9 mouse cellular contexts compared by ENCODE assay signal in the genomic region with DNA sequence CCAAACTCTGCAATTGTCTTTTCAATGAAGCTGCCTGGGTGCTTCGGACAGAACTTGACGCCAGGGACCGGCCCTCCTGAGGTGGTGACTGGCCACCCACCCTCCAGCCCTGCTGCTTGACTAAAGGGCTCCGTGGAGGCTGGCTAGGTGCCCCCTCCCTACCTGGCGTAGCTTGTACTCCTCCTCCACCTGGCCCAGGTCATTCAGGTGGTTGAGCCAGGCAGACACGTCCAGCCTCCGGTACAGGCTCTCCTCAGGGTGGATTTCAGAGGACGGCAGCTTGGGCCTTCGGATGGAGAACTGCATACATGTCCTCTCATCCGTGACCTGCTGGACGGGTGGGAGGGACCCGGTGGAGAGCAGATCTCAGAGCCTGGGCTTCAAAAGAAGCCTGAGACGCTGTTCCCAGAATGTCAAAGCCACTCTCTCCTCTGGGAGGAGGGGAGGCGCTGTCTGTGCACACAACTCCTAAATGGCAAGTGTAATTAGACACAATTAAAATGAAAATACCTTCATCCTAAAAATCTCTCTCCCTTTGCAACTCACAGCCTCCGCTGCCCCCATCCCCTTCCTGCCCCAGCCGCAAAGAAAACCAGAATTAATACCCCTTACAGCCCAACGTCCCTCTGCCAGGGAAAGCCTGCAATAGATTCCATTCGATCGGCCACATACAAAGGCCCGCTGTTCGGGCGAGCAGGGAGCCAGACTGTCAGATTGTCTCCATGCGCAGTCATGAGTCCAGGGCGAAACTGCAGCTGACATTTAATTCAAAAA.
DNase-seq lines count a peak whose midpoint lies in the region; ATAC-seq and TF ChIP-seq lines count a peak whose summit lies in the region.
"Had no signal": no experiment of that assay in that cellular context is flagged by ENCODE, and none has a peak within 500 bp of the region (broad histone marks: within the 10 kb centered on the region; RNA-seq: fewer than 3 reads in every experiment).

No protein-coding gene starts in this region.

- no peak for TF ChIP-seq CTCF in brain, embryonic 14.5 days (IDR thresholded peaks at IDR 0.05; ENCODE audit: borderline replicate concordance, extremely low read depth, insufficient read depth, insufficient read length)

- H3K4me1 ChIP-seq in embryonic facial prominence, embryonic 13.5 days, result peaks cover 36% of the 10 kb centered on the region
- peaks cover 42% of the 10 kb centered on the region for H3K4me1 ChIP-seq in midbrain, embryonic 11.5 days (ENCODE audit: control insufficient read depth, insufficient read depth, low read length)
- H3K4me1 ChIP-seq in intestine, embryonic 15.5 days (replicated peaks), result 0 out of 2 replicates have a peak, but pooled peaks cover 6% of the 10 kb centered on the region
- H3K4me1 ChIP-seq: stomach, embryonic 15.5 days had no signal

- H3K4me2 ChIP-seq in embryonic facial prominence, embryonic 13.5 days, result peak overlapping the region; percentile 39
- peak overlapping the region; percentile 28 for H3K4me2 ChIP-seq in midbrain, embryonic 11.5 days
- no peak overlapping the region for H3K4me2 ChIP-seq in intestine, embryonic 15.5 days (replicated peaks)
- H3K4me2 ChIP-seq: stomach, embryonic 15.5 days had no signal

- peaks cover 29% of the 10 kb centered on the region for H3K27me3 ChIP-seq in embryonic facial prominence, embryonic 13.5 days
- H3K27me3 ChIP-seq in midbrain, embryonic 11.5 days (ENCODE audit: control insufficient read depth, insufficient read depth, low read length), result peaks cover 4% of the 10 kb centered on the region; the same call in 1 of the 2 replicates
- H3K27me3 ChIP-seq in intestine, embryonic 15.5 days (replicated peaks), result no peaks in the 10 kb centered on the region
- H3K27me3 ChIP-seq: stomach, embryonic 15.5 days had no signal

- no peak for TF ChIP-seq POLR2A in brain, embryonic 14.5 days (IDR thresholded peaks at IDR 0.05; ENCODE audit: borderline replicate concordance, extremely low read depth, insufficient read depth, insufficient read length, poor library complexity, severe bottlenecking)

- H3K36me3 ChIP-seq in embryonic facial prominence, embryonic 13.5 days, result peaks cover 40% of the 10 kb centered on the region
- peaks cover 9% of the 10 kb centered on the region for H3K36me3 ChIP-seq in midbrain, embryonic 11.5 days (ENCODE audit: control insufficient read depth, insufficient read depth, low read length)
- peaks cover 6% of the 10 kb centered on the region; the same call in 1 of the 2 replicates for H3K36me3 ChIP-seq in intestine, embryonic 15.5 days

- WGBS in embryonic facial prominence, embryonic 13.5 days, result 23% methylated on average over 24 of the region's 24 CpGs
- WGBS in midbrain, embryonic 11.5 days, result 7% methylated on average over 24 of the region's 24 CpGs
- 66% methylated on average over 24 of the region's 24 CpGs for WGBS in intestine, embryonic 15.5 days

- ATAC-seq in embryonic facial prominence, embryonic 13.5 days (ENCODE audit: insufficient number of reproducible peaks, insufficient read depth, low FRiP score, low TSS enrichment, low read depth), result no peak
- peak; percentile 77 for ATAC-seq in midbrain, embryonic 11.5 days (ENCODE audit: low FRiP score)
- ATAC-seq in CD4-positive, CD25-positive, alpha-beta regulatory T cell, adult 4 months, result no peak
- no peak for ATAC-seq in intestine, embryonic 15.5 days

- peak; percentile 91 for DNase-seq in brain, embryonic 14.5 days (ENCODE audit: low read depth)
- DNase-seq in kidney, adult 18-20 months, result peak; percentile 36
- peak; percentile 94 for DNase-seq in midbrain, embryonic 11.5 days (ENCODE audit: low spot score, missing footprints)
- no peak for DNase-seq in cerebellum, postnatal 14 days
- DNase-seq: heart, postnatal 36 days had no signal

- H3K9ac ChIP-seq in embryonic facial prominence, embryonic 13.5 days, result peak overlapping the region; percentile 55; the same call in 1 of the 2 replicates
- peak overlapping the region; percentile 33 for H3K9ac ChIP-seq in midbrain, embryonic 11.5 days (ENCODE audit: low read length)
- no peak overlapping the region for H3K9ac ChIP-seq in intestine, embryonic 15.5 days
- H3K9ac ChIP-seq: stomach, embryonic 15.5 days had no signal

- no peaks in the 10 kb centered on the region for H3K9me3 ChIP-seq in embryonic facial prominence, embryonic 13.5 days
- no peaks in the 10 kb centered on the region for H3K9me3 ChIP-seq in midbrain, embryonic 11.5 days (ENCODE audit: control insufficient read depth, low read length)
- H3K9me3 ChIP-seq in intestine, embryonic 15.5 days, result no peaks in the 10 kb centered on the region
- H3K9me3 ChIP-seq: stomach, embryonic 15.5 days had no signal

- H3K4me3 ChIP-seq in embryonic facial prominence, embryonic 13.5 days, result no peak overlapping the region
- H3K4me3 ChIP-seq in midbrain, embryonic 11.5 days (ENCODE audit: low read depth, low read length), result peak overlapping the region; percentile 1; the same call in 1 of the 2 replicates
- no peak overlapping the region for H3K4me3 ChIP-seq in intestine, embryonic 15.5 days (replicated peaks)
- H3K4me3 ChIP-seq: stomach, embryonic 15.5 days had no signal

- H3K27ac ChIP-seq in embryonic facial prominence, embryonic 13.5 days, result 0 out of 2 replicates have a peak overlapping the region, but pooled peaks have one; percentile 22
- H3K27ac ChIP-seq in midbrain, embryonic 11.5 days (ENCODE audit: low read depth, low read length), result peak overlapping the region; percentile 85
- H3K27ac ChIP-seq in intestine, embryonic 15.5 days, result no peak overlapping the region
- H3K27ac ChIP-seq: stomach, embryonic 15.5 days had no signal

Comparison
In these comparisons a context has a peak if more than half of its experiments do, and no peak if none do; other contexts are left out.
1. DNase-seq: peak in brain, embryonic 14.5 days (single experiment), kidney, adult 18-20 months (single experiment) and midbrain, embryonic 11.5 days (single experiment); none in cerebellum, postnatal 14 days (0 of 2).